Comparison of ENCODE assay signal across 8 mouse cellular contexts in genomic region chr10:61978866-61979340, GRCm38 (mm10). TPM values are rescaled to one million over a fixed set of nuclear protein-coding genes. Genes with fewer than 3 reads are reported as not detected.
DNase-seq lines count a peak whose midpoint lies in the region; ATAC-seq and TF ChIP-seq lines count a peak whose summit lies in the region.

Gene Col13a1 (minus strand): TSS chr10:61979108.

- H3K27ac ChIP-seq in gastrocnemius, adult 2 months, result peak within 1 kb of the TSS; percentile 69
- H3K27ac ChIP-seq in midbrain, embryonic 14.5 days (replicated peaks; ENCODE audit: low read depth, low read length), result no peak within 1 kb of the TSS

- H3K36me3 ChIP-seq in midbrain, embryonic 14.5 days (ENCODE audit: control insufficient read depth, insufficient read depth, low read length), result no peaks in the 10 kb centered on the region

- under 1% methylated on average over 40 of the region's 41 CpGs for WGBS in midbrain, embryonic 14.5 days

- no peak for ATAC-seq in midbrain, embryonic 14.5 days (ENCODE audit: low FRiP score, low TSS enrichment)

- H3K9me3 ChIP-seq in midbrain, embryonic 14.5 days (ENCODE audit: control insufficient read depth, low read length), result no peaks in the 10 kb centered on the region

- H3K27me3 ChIP-seq in midbrain, embryonic 14.5 days (ENCODE audit: control insufficient read depth, insufficient read depth, low read length), result peaks cover 51% of the 10 kb centered on the region

- intact Hi-C loops in gastrocnemius, adult 2 months (cut with DNase I), result loop anchor here (5.0 kb wide), 2 partner anchors 137 to 203 kb away; no protein-coding TSS in a partner anchor

- peak within 1 kb of the TSS; percentile 65 for H3K4me2 ChIP-seq in midbrain, embryonic 14.5 days (ENCODE audit: low read length)

- DNase-seq in ES-CJ7 (ENCODE audit: low read depth, low spot score), result peak; percentile 74
- DNase-seq in adrenal gland, adult 18-20 months (ENCODE audit: low spot score in 2 of 2), result peak; percentile 8 to 38
- DNase-seq in gastrocnemius, adult 2 months, result peak; percentile 68
- peak; percentile 42 to 53 for DNase-seq in kidney, postnatal 25 days
- DNase-seq in midbrain, embryonic 14.5 days, result peak; percentile 49
- DNase-seq in layer of hippocampus, adult 11-12 months (ENCODE audit: low spot score), result no peak
- no peak for DNase-seq in spleen, postnatal 36 days (ENCODE audit: low spot score in 2 of 2)
- no peak for DNase-seq in thymus, adult 18-20 months

- no peak within 1 kb of the TSS; the same call in 1 of the 2 replicates for H3K9ac ChIP-seq in midbrain, embryonic 14.5 days (replicated peaks; ENCODE audit: low read length)

- H3K4me1 ChIP-seq in midbrain, embryonic 14.5 days (ENCODE audit: control insufficient read depth, insufficient read depth, low read length), result peaks cover 10% of the 10 kb centered on the region; the same call in 1 of the 2 replicates

- no peak for TF ChIP-seq CTCF in gastrocnemius, adult 2 months (IDR thresholded peaks at IDR 0.05)

- peak within 1 kb of the TSS; percentile 78 for H3K4me3 ChIP-seq in gastrocnemius, adult 2 months
- peak within 1 kb of the TSS; percentile 32 for H3K4me3 ChIP-seq in midbrain, embryonic 14.5 days (replicated peaks; ENCODE audit: low read depth, low read length)

RNA-seq across cellular contexts. Expression of gene Col13a1, which starts in this region (rescaled TPM):
- total RNA-seq in adrenal gland, adult 18-20 months (2021), result 10 to 100 TPM in 1 of 2 experiments, 1 to 10 TPM in 1; 5.9 to 11.7 TPM
- total RNA-seq in gastrocnemius, adult 2 months (2021), result 1 to 10 TPM in 1 of 2 experiments, under 1 TPM in 1; 0.94 to 1.4 TPM
- polyA plus RNA-seq in midbrain, embryonic 14.5 days (2014; fragmentation: Nextera tagmentation; extraction: Ambion mirVana), result 0.12 and 1.5 TPM in 2 replicates

Comparison
In these comparisons a context has a peak if more than half of its experiments do, and no peak if none do; other contexts are left out.
1. DNase-seq: peak in ES-CJ7 (single experiment), adrenal gland, adult 18-20 months (2 of 2), gastrocnemius, adult 2 months (single experiment), kidney, postnatal 25 days (2 of 2) and midbrain, embryonic 14.5 days (single experiment); none in layer of hippocampus, adult 11-12 months (single experiment), spleen, postnatal 36 days (0 of 2) and thymus, adult 18-20 months (0 of 2).